Mouse (Mus musculus) heart, postnatal 4 days (tissue): ENCODE measurements around the gene Yrdc. TPM values are rescaled to one million over a fixed set of nuclear protein-coding genes. Genes with fewer than 3 reads are reported as not detected.
A peak's percentile ranks its signal among the peaks of the same experiment; 100 is the strongest.

Experiments
- DNase-seq: peaks from one replicate; pipeline ENCODE4 v3.0.0; 2021
- total RNA-seq, 2 experiments: library from RNA; stranded (reverse); gene quantifications; 2 replicates each; pipeline ENCODE4 v1.2.3; 2021

The Yrdc gene
- 10 to 100 TPM; 25.9 to 28.4 TPM for total RNA-seq

DNA sequence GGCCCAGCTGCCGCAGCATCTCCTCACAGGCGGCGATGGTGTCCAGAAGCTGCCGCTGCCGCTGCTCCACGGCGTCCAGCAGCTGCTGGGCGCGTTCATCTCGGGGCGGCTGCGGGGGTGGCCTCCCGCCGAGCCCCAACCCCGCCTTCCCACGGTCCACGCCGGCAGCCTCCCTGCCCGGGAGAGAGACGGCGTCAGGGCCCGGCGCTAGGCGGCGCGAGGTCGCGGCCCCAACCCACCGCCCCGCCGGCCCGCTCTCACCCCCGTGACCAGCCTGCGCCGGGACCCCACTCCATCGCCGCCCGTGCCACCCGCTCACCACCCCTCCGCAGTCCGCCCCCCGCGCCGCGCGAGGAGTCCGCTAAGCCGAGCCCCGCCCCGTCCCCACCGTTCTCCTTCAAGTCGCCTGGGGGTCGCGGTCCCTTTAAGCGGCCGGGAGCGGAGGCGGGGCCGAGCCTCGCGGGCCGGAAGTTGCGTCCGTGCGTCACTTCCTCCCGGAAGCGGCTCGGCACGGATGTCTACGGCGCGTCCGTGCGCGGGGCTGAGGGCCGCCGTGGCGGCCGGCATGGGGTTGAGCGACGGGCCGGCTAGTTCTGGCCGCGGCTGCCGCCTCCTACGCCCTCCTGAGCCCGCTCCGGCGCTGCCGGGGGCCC, at the start of gene Yrdc:
Yrdc (plus strand) TSS at position 419 of the 653 bp plus-strand sequence.
- peak; percentile 96 for DNase-seq

DNA sequence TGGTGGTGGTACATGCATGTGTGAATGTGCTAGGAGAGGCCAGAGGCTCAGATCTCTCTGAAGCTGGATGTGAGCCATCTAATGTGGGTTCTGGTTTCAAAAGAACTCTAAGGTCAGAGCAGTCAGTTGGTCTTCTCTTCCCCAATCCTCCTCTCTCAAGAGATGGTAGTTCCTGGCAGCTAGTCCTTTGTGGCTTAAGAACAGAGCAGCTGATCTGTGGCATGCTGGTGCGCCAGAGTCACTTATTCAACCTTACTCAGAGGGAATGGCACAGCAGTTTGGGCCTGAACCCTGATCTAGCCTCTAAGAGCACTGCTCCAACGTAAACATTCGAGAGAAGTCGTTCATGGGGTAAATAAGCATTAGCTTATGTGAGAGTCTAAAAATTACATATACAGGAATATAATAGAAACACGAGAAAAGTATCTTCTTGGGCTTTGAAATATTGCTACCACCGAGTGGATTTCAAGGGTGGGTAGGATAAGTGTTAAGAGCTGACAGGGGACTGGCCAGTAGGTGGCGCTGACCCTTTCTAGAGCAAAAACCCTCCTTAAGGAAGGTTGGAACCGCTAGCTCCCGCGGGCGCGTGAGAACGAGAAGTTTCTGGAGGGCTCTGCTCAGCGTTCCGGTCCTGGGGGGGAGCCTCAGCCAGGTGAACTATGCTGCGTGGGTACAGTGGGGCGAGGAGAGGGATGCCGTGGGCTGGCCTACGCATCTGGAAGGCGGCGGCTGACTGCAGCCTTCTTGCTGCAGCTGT, 48.7 kb upstream of the Yrdc start, which contains the start of gene Mtf1:
Mtf1 (plus strand) TSS at position 553 of the 757 bp plus-strand sequence.
- DNase-seq = peak; percentile 92

DNA sequence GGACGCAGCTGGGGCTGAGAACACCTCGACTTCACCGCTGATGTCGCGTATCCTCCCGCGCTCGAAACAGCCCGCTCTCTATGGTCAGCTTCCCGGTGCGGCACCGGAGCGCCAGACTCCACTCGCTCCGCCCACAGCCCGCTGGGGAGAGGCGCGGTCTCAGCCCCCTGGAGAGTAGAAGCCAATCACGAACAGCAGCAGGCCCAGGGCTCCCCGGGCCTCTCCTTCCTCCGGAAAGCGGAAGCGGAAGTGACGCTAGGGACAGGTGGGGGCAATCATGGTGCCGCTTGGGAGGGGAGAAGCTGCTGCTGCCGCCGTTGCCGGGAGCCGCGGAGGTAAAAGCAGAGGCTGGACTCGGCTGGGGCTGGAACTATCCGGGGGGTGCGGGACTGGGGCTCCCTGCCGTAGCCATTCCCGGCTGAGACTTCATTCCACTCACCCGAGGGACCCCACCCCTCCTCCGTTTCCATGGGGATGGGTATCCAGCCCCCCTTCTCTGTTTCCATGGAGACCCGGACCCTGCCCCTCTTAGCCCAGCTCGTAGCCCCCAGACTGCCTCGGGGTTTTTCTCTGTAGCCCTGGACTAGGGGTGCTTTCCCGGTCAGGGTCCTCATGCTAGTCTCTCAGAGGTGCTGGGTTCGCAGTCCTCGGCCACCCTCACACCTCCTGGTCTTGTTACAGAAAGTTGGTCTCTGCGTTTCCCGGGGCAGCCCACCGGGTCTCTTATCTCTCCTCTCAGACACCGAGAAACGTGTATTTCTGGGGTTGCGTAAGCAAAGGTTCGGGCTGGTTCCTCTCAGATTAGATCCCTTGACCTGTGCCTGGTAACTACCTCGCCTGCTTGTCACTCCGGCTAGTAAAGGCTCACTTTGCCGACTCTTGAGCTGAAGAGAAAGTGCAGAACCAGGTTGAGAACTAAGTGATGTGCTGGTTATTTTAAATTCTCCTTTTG, 47.9 kb upstream of the Yrdc start:
- DNase-seq = peak; percentile 98

DNA sequence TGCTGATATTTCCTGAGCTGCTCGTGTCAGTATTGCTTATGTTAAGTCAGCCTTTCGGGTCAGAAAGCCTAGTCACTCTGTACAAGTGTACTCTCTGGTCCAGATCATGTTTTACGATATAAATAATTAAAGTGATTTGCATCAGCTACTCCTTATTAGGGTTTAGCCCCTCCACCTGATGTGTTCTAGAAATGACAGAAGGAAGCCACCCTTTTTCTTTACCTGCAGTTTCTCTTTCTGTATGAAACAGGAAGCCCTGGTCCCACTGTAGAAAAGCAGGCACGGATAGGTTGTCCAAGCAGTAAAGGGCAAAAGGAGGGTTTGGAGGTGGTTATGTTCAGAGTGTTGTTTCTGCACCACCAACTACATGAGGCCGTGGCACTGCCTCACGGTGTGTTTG, 47.1 kb upstream of the Yrdc start:
- no peak for DNase-seq

DNA sequence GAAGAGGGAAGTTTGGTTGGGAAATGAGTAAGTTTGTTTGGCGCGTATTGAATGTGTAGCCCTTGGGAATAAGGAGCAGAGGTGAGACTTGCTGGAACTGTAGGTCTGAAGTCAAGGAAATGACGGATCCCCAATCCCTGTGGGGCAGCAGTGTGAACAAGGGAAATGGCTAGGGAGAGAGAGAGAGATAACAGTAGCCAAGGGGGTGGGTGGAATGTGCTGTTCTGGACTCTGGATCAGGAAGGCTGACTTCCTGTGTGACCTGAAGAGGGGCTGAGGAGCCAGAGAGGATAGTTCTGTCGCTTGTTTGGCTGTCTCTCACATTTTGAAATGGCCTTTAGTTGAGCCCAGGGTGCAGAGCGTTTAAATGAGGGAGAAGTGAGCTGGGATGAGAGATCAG, 42.0 kb upstream of the Yrdc start:
- no peak for DNase-seq

DNA sequence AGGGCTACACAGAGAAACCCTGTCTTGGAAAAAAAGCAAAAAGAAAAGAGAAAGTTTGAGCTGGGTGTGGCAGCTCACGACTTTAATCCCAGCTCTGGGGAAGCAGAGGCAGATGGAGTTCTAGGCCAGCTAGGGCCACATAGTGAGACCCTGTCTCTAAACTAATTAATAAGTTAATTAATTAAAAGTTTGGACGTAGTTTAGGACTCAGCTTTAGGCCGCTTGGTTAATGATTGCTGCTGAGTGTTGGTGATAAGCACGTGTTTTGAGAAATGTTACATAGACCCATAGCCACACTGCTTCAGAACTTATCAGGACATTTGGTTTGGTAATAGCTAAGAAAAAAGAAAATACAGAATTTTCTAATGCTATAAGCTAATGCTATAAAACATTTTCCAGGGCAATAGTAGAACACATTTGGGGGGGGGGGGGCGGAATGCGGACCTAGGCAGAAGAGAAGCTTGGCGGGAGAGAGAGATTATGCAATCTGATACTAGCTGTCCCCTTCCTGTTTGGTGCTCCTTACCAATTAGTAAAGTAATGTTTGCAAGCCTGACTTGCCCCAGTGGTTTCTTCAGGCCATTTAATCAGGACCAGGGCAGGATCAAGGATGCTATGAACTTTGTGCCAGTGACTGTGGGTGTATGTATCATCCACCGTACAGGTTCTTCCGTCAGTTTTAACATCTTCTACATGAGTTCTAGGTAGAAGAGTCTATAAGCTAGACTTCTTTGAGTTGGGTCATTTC, 41.2 kb upstream of the Yrdc start:
- DNase-seq = no peak

DNA sequence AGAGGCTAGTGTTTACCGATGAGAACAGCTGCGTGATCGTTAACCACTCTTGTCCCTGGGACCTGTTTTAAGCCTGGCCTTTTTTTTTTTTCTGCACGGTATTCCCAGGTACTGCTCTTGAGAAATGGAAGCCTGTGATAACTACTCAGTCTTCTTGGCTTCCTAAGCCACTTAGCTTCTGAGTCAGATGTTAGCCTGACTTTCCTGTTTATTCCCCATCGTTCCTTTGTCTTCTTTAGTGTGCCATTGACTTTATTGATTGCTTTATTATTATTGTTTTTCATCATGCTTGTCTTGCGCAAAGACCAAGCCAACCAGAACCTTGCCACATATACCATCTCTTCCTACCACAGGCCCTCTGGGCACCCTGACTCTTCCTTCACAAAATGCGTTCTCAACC, 40.4 kb upstream of the Yrdc start:
- no peak for DNase-seq

DNA sequence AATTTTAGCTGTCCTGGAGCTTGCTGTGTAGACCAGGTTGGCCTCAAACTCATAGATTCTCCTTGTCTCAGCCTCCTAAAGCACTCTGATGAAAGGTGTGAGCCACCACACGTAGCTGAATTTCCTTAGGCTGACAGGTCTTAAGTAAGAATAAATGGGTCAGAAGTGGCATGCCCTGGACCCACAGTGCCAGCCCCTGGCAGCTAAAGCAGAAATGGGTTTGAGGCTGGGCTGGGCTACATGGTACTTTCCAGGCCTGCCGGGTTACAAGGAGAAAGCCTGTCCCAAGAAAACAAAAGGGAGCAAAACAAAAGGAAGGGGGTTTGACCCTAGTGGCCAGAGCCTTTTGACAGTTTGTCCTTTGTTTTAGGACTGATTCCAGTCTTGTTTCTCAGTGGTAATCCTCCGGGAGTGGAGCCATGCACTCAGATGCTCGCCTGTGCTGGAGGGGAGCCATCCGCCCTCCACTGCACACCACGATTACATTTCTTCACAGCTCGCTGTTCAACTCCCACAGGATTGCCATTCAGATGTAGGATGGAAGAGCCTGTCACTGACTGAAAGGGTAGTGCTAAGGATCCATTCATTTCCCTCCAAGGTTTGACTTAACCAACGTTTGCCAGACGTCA, 39.0 kb upstream of the Yrdc start:
- peak; percentile 21 for DNase-seq

DNA sequence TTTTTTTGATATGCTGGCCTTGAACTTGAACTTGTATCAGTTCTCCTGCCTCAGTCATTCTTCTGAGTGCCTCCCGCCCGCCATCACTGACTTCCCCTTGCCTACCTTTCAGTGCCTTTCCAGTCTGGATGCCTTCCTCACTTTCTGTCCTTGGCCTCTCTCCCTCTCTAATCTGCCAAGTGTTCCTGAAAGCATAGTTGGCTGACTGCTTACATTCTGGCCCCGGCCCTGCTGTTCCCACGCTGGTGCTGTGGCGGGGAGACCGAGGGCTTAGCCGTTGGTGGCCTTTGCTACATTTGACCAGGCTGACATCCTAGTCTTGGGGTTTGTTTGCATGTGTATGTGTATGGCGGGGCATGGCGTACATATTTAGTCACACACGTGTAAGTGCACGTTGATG, 34.6 kb upstream of the Yrdc start:
- no peak for DNase-seq

DNA sequence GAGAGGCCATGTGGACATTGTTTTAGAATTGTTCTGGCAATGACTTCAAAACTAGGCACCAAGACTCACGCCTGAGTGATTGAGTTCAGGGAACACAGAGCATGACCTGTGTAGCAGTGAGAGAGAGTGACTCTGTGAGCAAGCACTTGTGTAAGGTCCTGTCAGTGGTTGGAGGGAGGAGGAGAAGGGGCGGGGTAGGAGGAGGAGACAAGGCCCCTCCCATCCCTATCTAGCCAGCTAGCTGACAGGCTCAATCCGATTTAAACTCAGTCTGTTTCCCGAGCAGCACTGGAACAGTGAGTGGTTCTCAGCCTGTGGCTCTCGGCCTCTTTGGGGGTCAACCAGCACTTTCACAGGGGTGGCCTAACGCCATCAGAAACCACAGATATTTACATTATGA, 32.7 kb upstream of the Yrdc start:
- DNase-seq = peak; percentile 45

DNA sequence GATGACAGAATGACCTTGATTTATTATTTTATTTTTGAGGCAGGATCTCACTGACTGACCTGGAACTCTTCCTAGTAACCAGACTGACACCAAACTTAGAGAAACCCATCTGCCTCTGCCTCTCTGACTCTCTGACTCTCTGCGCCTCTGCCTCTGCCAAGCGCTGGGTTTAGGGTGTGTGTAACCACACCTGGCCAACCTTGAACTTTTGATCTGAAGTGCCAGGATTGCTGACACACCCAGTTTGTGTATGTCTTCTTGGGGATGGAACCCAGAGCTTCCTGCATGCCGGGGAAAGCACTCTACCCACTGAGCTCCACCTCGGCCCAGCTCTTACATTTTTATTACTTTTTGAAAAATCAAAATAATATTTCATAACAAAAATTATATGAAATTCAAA, 31.6 kb upstream of the Yrdc start:
- DNase-seq = no peak

DNA sequence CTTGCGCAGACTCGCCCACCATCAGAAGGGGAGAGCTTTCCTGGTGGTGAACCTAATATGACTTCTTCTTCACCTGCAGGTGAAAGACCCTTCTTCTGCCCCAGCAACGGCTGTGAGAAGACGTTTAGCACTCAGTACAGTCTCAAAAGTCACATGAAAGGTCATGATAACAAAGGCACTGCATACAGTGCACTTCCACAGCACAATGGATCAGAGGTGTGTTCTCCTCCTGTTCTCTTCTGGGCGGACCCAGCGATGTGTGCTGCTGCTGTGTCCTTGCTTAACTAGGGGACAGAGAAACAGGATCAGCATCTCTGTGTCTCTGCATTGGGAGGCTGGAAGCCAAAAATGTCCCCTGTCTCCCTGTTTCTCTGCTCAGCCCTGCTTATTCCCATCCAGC, 25.5 kb upstream of the Yrdc start:
- no peak for DNase-seq

DNA sequence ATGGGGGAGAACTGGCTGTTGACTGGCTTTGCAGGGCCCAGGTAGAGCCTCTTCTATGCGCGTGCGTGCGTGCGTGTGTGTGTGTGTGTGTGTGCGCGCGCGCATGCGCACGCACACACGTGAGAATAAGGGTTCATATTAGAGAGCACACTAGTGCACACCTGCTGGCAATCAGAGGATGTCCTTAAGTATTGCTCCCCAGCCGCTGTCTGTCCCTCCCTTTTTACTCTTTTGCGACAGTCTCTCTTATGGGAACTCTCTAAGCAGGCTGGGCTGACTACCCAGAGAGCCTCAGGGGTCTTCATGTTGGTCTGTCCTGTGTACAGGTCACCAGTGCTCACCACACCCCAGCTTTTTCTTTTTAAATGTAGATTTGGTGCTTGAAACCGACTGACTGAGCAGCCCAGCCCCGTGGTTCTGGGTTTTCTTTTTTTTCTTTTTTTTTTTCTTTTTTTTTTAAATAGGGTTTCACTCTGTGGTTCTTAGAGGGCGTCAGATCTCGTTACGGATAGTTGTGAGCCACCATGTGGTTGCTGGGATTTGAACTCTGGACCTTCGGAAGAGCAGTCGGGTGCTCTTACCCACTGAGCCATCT, 25.0 kb upstream of the Yrdc start:
- no peak for DNase-seq

DNA sequence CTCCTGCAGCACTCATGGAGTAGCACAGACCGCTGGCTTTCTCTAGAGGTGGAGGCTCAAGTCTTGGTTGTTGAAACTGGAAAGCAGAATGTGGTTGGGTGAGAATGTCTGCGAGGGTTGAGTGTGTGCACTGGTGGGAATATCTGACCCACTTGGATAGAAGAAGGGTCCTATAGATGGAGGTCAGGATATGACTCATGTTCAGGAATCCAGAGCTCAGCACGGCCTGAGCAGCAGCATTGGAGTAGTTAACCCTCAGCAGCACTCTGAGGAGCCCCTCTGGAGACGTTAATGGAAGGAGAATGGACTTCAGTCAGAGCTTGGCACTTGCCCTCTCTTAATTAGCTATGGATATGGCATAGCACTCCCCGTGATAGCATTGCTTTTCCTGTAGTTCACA, 20.8 kb upstream of the Yrdc start:
- no peak for DNase-seq

DNA sequence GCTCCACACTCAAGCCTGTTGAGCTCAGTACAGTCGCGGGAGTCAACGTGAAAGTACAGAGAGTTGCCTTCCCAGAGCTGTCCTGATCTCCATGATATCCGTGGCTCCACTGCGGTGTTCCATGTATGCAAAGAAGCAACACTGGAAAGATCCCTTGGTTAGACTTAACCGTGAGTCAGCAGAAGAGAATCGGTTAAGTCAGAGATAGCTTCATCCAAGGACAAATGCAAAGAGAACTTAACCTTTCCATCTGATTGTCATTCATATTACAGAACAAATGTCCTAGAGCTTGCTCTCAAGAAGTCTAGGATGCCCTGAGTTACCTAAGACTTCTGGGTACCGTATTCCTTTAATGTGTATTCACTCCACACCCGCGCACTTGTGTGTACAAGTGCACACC, 17.7 kb upstream of the Yrdc start:
- no peak for DNase-seq

DNA sequence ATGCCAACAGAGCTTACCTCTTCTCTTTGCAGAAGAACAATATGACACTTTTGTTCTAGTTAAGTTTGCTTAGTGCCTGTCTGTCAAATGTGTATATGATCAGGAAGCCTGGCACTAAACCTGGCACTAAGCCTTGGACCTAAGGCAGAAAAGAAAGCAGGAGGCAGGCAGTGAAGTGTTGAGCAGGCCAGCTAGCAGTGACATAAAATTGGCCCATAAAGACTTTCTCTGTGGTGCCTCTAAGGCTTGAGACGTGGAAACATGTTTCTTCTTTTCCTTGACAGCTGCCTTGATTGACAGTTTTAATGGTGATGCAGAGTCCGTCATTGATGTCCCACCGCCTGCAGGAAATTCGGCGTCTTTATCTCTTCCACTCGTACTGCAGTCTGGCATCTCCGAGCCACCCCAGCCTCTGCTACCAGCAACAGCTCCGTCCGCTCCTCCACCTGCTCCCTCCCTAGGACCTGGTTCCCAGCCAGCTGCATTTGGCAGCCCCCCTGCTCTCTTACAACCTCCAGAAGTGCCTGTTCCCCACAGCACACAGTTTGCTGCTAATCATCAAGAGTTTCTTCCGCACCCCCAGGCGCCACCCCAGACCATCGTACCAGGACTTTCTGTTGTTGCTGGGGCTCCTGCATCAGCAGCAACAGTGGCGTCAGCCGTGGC, 12.3 kb upstream of the Yrdc start:
- DNase-seq = no peak

DNA sequence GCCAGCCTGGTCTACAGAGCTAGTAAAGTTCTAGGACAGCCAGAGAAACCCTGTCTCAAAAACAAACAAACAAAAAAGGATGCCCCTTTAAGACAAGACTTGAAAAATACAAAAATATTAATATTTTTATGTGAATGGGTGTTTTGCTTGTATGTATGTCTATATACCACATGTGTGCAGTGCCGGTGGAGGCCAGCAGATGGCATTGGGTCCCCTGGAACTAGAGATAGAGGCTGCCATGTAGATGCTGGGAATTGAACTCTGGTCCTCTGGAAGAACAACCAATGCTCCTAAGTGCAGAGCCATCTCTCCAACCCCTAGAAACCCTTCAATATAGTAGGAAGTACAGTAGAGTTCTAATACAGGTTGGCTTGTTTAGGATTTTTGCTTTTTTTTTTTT, 9.5 kb upstream of the Yrdc start:
- no peak for DNase-seq

DNA sequence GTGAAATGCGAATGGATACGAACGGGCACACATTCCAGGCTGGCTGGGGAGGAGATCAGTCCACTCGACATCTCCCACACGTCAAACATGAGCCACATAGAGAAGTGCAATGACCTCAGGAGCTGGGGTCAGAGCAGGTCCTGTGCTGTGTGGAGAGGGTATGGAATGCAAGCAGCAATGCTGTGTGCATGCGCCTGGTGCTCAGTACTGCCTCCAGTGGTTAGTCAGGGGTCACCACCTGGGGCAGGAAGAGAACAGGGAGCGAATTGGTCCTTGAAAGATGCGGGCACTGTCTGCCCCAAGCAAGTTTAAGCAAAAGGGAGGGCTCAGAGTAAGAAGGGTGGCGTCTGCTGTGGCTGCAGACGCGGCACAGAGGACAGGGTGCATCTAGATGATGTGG, 7.0 kb upstream of the Yrdc start:
- DNase-seq = peak; percentile 53

DNA sequence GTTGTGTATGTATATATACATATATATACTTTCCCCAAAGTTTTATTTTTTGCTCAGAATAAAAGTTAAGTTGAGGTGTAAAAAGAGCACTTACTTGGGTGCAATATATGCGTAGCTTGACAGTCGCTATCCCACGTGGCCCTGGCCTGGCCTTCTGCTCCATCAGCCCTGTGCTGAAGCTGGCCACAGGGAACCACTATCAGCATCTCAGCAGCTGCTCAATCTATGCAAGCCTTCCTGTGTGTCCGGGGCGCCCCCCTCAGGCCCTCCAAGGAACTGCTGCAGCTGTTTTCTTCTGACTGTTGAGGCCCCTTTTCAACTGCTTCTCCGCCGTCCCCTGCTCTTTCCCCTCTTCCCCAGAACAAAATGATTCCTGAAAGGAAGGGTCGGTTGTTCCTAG, 2.9 kb upstream of the Yrdc start:
- peak; percentile 90 for DNase-seq

DNA sequence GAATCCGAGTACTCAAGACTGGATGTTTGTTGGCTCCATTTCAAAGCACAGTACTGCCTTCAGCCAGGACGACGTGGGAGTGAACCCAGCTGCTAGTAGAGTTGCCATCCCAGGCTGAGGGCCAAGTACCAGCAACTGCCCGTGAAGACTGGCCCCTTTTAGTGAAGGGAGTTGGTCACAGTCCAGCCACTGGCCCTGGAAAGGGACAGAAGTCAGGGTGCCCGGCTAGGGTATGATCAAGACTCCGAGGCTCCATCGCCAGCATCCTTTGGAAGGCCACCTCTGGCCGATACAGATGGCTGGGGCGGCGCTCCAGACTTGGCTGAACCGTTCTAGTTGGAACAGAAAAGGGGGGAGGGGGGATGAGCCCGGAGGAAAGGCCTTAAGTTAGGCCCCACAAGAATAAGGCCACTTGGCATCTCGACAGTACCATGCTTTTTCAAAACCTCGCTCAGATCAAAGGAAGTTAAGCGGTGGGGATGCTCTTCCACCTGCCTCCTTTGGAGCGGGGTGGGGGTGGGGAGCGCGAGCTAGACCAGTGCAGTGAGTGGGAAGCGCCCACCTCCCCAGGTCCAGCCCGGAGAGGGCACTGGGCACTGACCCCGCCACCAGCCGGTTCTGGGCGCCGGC, 733 bp upstream of the Yrdc start:
- DNase-seq = peak; percentile 62
